Mouse (Mus musculus) embryonic facial prominence, embryonic 11.5 days (tissue): ENCODE data around the gene Ccdc188. TPM values are rescaled to one million over a fixed set of nuclear protein-coding genes. Genes with fewer than 3 reads are reported as not detected.

Source experiments
- ATAC-seq: fragments of 200-750 bp; cut with Nextera tagmentation; replicated peaks from 2 replicates; pipeline ENCODE4 v1.8.0; 2017; ENCODE audit warnings: low read depth; ENCODE audit not compliant: insufficient number of reproducible peaks, low FRiP score, low TSS enrichment
- DNase-seq: peaks from one replicate; pipeline ENCODE4 v3.0.0-alpha.2; 2015; ENCODE audit warnings: low spot score
- H3K27ac ChIP-seq: fragments of 300-500 bp; sonication (generic); replicated peaks from 2 replicates; pipeline ENCODE4 v1.5.1; 2014; ENCODE audit warnings: mild to moderate bottlenecking, low read depth, low read length, control low read depth
- H3K27me3 ChIP-seq: fragments of 300-500 bp; sonication (generic); 2 replicates; pipeline ENCODE4 v1.6.1; 2014; ENCODE audit warnings: mild to moderate bottlenecking, low read length, moderate library complexity, mixed read lengths; ENCODE audit not compliant: control insufficient read depth, insufficient read depth
- H3K36me3 ChIP-seq: fragments of 300-500 bp; sonication (generic); replicated peaks from 2 replicates; pipeline ENCODE4 v1.6.1; 2014; ENCODE audit warnings: low read depth, mild to moderate bottlenecking, low read length, moderate library complexity, mixed read lengths; ENCODE audit not compliant: control insufficient read depth, insufficient read depth
- H3K4me1 ChIP-seq: fragments of 300-500 bp; sonication (generic); 2 replicates; pipeline ENCODE4 v1.6.1; 2014; ENCODE audit warnings: low read length, mixed read lengths; ENCODE audit not compliant: control insufficient read depth, insufficient read depth
- H3K4me2 ChIP-seq: fragments of 300-500 bp; sonication (generic); 2 replicates; pipeline ENCODE4 v1.6.1; 2014; ENCODE audit warnings: low read depth, mild to moderate bottlenecking, control low read depth, low read length, moderate library complexity
- H3K4me3 ChIP-seq: fragments of 300-500 bp; sonication (generic); 2 replicates; pipeline ENCODE4 v1.5.1; 2014; ENCODE audit warnings: low read depth, low read length, control low read depth
- H3K9ac ChIP-seq: fragments of 300-500 bp; sonication (generic); replicated peaks from 2 replicates; pipeline ENCODE4 v1.6.1; 2014; ENCODE audit warnings: mild to moderate bottlenecking, control low read depth, low read length
- H3K9me3 ChIP-seq: fragments of 300-500 bp; sonication (generic); replicated peaks from 2 replicates; pipeline ENCODE4 v1.6.1; 2016; ENCODE audit warnings: mild to moderate bottlenecking, low read length, inconsistent platforms, mixed read lengths; ENCODE audit not compliant: control insufficient read depth
- whole genome bisulfite sequencing: fragments of 180-500 bp; shearing (Covaris S2); extraction: QIAGEN DNeasy Blood & Tissue Kit; methylation state at CpG from one replicate; pipeline ENCODE4 v1.1.7; 2014; 5-methylcytosine and 5-hydroxymethylcytosine counted together
- polyA plus RNA-seq: library from polyadenylated mRNA; unstranded; fragments of >200 nt; fragmentation: Nextera tagmentation; extraction: Ambion mirVana; gene quantifications from 2 replicates; pipeline ENCODE4 v1.2.1, GENCODE M21; 2014

Ccdc188 gene
- polyA plus RNA-seq: not detected in 2 replicates

GRCm38 (mm10) chr16:18217579-18217978 is at the start of gene Ccdc188:
Ccdc188 (plus strand) TSS chr16:18217879.
- no peak within 1 kb of the TSS for H3K4me3 ChIP-seq
- no peak within 1 kb of the TSS for H3K27ac ChIP-seq
- DNase-seq (no peak), ATAC-seq (no peak)
- H3K9ac ChIP-seq: no peak within 1 kb of the TSS
- H3K4me1 ChIP-seq: peaks cover 2% of the 10 kb centered on the region; the same call in 1 of the 2 replicates
- 74% methylated on average over 4 of the region's 4 CpGs for WGBS
- no peak within 1 kb of the TSS for H3K4me2 ChIP-seq
- H3K36me3 ChIP-seq: no peaks in the 10 kb centered on the region
- no peaks in the 10 kb centered on the region for H3K27me3 ChIP-seq
- no peaks in the 10 kb centered on the region for H3K9me3 ChIP-seq

- no peaks in the 10 kb centered on the region for H3K27me3 ChIP-seq
- no peak overlapping the region for H3K4me3 ChIP-seq
- no peak overlapping the region for H3K9ac ChIP-seq
- no peak for ATAC-seq
- no peak for DNase-seq
- H3K36me3 ChIP-seq: no peaks in the 10 kb centered on the region
- H3K9me3 ChIP-seq: no peaks in the 10 kb centered on the region
- no peak overlapping the region for H3K27ac ChIP-seq
- 75% methylated on average over 5 of the region's 5 CpGs for WGBS
- no peaks in the 10 kb centered on the region for H3K4me1 ChIP-seq
- H3K4me2 ChIP-seq: no peak overlapping the region
Measured at GRCm38 (mm10) chr16:18169156-18169555, 48.5 kb upstream of the Ccdc188 start.

- 78% methylated on average over 3 of the region's 3 CpGs for WGBS
- no peaks in the 10 kb centered on the region for H3K36me3 ChIP-seq
- no peaks in the 10 kb centered on the region for H3K27me3 ChIP-seq
- ATAC-seq (no peak), DNase-seq (no peak)
- no peak overlapping the region for H3K9ac ChIP-seq
- H3K27ac ChIP-seq: no peak overlapping the region
- no peak overlapping the region for H3K4me2 ChIP-seq
- no peak overlapping the region for H3K4me3 ChIP-seq
- no peaks in the 10 kb centered on the region for H3K9me3 ChIP-seq
- no peaks in the 10 kb centered on the region for H3K4me1 ChIP-seq
Measured at GRCm38 (mm10) chr16:18169776-18170175, 47.9 kb upstream of the Ccdc188 start.

- Histone ChIP-seq H3K4me1 (no peaks in the 10 kb centered on the region), H3K4me3 (no peak overlapping the region), H3K36me3 (no peaks in the 10 kb centered on the region), H3K27ac (no peak overlapping the region), H3K9me3 (no peaks in the 10 kb centered on the region), H3K27me3 (no peaks in the 10 kb centered on the region), H3K9ac (no peak overlapping the region), H3K4me2 (no peak overlapping the region)
- ATAC-seq (no peak), DNase-seq (peak; percentile 89)
- WGBS: 11% methylated on average over 7 of the region's 7 CpGs
Measured at GRCm38 (mm10) chr16:18172266-18172855, 45.3 kb upstream of the Ccdc188 start.

- WGBS: 85% methylated on average over 9 of the region's 9 CpGs
- H3K4me1 ChIP-seq: no peaks in the 10 kb centered on the region
- no peak overlapping the region for H3K27ac ChIP-seq
- no peak for ATAC-seq
- DNase-seq: no peak
- H3K36me3 ChIP-seq: no peaks in the 10 kb centered on the region
- H3K27me3 ChIP-seq: no peaks in the 10 kb centered on the region
- H3K9ac ChIP-seq: no peak overlapping the region
- H3K9me3 ChIP-seq: no peaks in the 10 kb centered on the region
- H3K4me3 ChIP-seq: no peak overlapping the region
- no peak overlapping the region for H3K4me2 ChIP-seq
Measured at GRCm38 (mm10) chr16:18173231-18173630, 44.4 kb upstream of the Ccdc188 start.

GRCm38 (mm10) chr16:18173788-18174187 is 43.9 kb upstream of the Ccdc188 start:
- H3K9me3 ChIP-seq: no peaks in the 10 kb centered on the region
- H3K4me1 ChIP-seq: no peaks in the 10 kb centered on the region
- ATAC-seq: no peak
- H3K4me2 ChIP-seq: no peak overlapping the region
- no peak overlapping the region for H3K4me3 ChIP-seq
- H3K27ac ChIP-seq: no peak overlapping the region
- WGBS: 75% methylated on average over 11 of the region's 11 CpGs
- no peaks in the 10 kb centered on the region for H3K27me3 ChIP-seq
- no peaks in the 10 kb centered on the region for H3K36me3 ChIP-seq
- no peak overlapping the region for H3K9ac ChIP-seq
- no peak for DNase-seq

GRCm38 (mm10) chr16:18175817-18176541 is 41.7 kb upstream of the Ccdc188 start:
- WGBS: 49% methylated on average over 6 of the region's 6 CpGs
- H3K27me3 ChIP-seq: no peaks in the 10 kb centered on the region
- H3K9me3 ChIP-seq: no peaks in the 10 kb centered on the region
- no peak overlapping the region for H3K4me3 ChIP-seq
- H3K27ac ChIP-seq: no peak overlapping the region
- H3K4me1 ChIP-seq: no peaks in the 10 kb centered on the region
- no peak overlapping the region for H3K4me2 ChIP-seq
- ATAC-seq: no peak
- DNase-seq: no peak
- no peak overlapping the region; the same call in 1 of the 2 replicates for H3K9ac ChIP-seq
- H3K36me3 ChIP-seq: no peaks in the 10 kb centered on the region

- DNase-seq (no peak), ATAC-seq (no peak)
- Histone ChIP-seq H3K27me3 (no peaks in the 10 kb centered on the region), H3K4me3 (no peak overlapping the region), H3K4me1 (no peaks in the 10 kb centered on the region), H3K4me2 (no peak overlapping the region), H3K9me3 (no peaks in the 10 kb centered on the region), H3K27ac (no peak overlapping the region), H3K9ac (no peak overlapping the region), H3K36me3 (no peaks in the 10 kb centered on the region)
- 86% methylated on average over 4 of the region's 4 CpGs for WGBS
Measured at GRCm38 (mm10) chr16:18176758-18177157, 40.9 kb upstream of the Ccdc188 start.
